ENCODE assay signal across 9 mouse cellular contexts in the genomic region with DNA sequence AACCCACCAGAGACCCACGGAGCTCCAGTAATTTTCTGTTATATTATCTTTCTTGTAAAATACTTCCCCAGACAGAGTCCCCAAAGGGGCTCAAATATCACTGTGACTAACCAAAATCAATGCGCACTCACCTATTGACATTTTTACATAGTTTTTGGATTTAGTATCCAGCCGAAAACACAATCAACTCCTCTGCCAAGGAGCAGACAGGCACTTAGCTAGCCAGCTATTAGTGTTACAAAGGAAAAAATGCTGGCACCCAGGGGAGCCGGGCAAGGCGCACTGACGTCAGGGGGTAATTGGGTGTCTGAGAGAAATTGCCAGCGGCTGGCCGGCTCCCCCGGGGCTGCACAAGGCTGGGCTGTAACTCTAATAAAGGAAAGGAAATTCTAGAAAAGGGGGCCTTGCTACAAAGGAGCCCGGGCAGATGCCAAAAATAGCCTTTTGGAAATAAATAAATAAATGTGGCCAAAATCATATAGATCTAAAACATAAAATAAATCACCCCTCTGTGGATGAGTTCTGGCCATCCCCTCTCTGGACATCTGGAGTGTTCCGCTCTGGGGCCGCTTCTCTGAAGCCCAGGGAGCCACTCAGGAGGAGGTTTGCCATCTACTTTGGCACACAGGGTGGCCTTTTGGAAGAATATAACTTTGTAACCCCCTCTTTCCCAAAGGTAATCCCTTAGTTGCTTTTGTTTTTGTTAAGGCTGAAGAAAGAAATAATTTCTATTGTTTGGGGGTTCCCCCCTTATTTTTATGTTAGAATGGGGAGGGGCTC.
DNase-seq lines count a peak whose midpoint lies in the region; ATAC-seq and TF ChIP-seq lines count a peak whose summit lies in the region.
"Had no signal": no experiment of that assay in that cellular context is flagged by ENCODE, and none has a peak within 500 bp of the region (broad histone marks: within the 10 kb centered on the region; RNA-seq: fewer than 3 reads in every experiment).

No protein-coding gene starts in this region.

- no peaks in the 10 kb centered on the region for H3K27me3 ChIP-seq in embryonic facial prominence, embryonic 15.5 days
- H3K27me3 ChIP-seq in hindbrain, embryonic 15.5 days = no peaks in the 10 kb centered on the region
- no peaks in the 10 kb centered on the region for H3K27me3 ChIP-seq in midbrain, embryonic 13.5 days

- WGBS in embryonic facial prominence, embryonic 15.5 days = 29% methylated on average over 12 of the region's 12 CpGs
- WGBS in hindbrain, embryonic 15.5 days = 21% methylated on average over 12 of the region's 12 CpGs
- WGBS in midbrain, embryonic 13.5 days = 20% methylated on average over 12 of the region's 12 CpGs

- no peak overlapping the region for H3K4me3 ChIP-seq in embryonic facial prominence, embryonic 15.5 days (replicated peaks)
- H3K4me3 ChIP-seq in hindbrain, embryonic 15.5 days = no peak overlapping the region
- H3K4me3 ChIP-seq in midbrain, embryonic 13.5 days (replicated peaks) = no peak overlapping the region

- no peak overlapping the region for H3K9ac ChIP-seq in embryonic facial prominence, embryonic 15.5 days
- 0 out of 2 replicates have a peak overlapping the region, but pooled peaks have one; percentile 5 for H3K9ac ChIP-seq in hindbrain, embryonic 15.5 days
- H3K9ac ChIP-seq in midbrain, embryonic 13.5 days (replicated peaks) = peak overlapping the region; percentile 52

- peaks cover 80% of the 10 kb centered on the region for H3K4me1 ChIP-seq in embryonic facial prominence, embryonic 15.5 days
- peaks cover 78% of the 10 kb centered on the region for H3K4me1 ChIP-seq in hindbrain, embryonic 15.5 days (replicated peaks)
- H3K4me1 ChIP-seq in midbrain, embryonic 13.5 days (replicated peaks) = peaks cover 87% of the 10 kb centered on the region

- no peaks in the 10 kb centered on the region for H3K36me3 ChIP-seq in embryonic facial prominence, embryonic 15.5 days
- H3K36me3 ChIP-seq in hindbrain, embryonic 15.5 days = no peaks in the 10 kb centered on the region
- H3K36me3 ChIP-seq in midbrain, embryonic 13.5 days = no peaks in the 10 kb centered on the region; the same call in 1 of the 2 replicates

- intact Hi-C loops in left cerebral cortex, postnatal 10 days (cut with DNase I) = no loop called here

- TF ChIP-seq POLR2A in brain, embryonic 14.5 days (IDR thresholded peaks at IDR 0.05; ENCODE audit: borderline replicate concordance, extremely low read depth, insufficient read depth, insufficient read length, poor library complexity, severe bottlenecking) = no peak

- TF ChIP-seq CTCF in brain, embryonic 14.5 days (IDR thresholded peaks at IDR 0.05; ENCODE audit: borderline replicate concordance, extremely low read depth, insufficient read depth, insufficient read length) = no peak

- H3K4me2 ChIP-seq in embryonic facial prominence, embryonic 15.5 days (replicated peaks) = no peak overlapping the region
- H3K4me2 ChIP-seq in hindbrain, embryonic 15.5 days = peak overlapping the region; percentile 27; the same call in 1 of the 2 replicates
- H3K4me2 ChIP-seq in midbrain, embryonic 13.5 days (replicated peaks) = 0 out of 2 replicates have a peak overlapping the region, but pooled peaks have one; percentile 8

- DNase-seq in brain, embryonic 14.5 days (ENCODE audit: low read depth) = peak; percentile 70
- DNase-seq in left cerebral cortex, adult 18-20 months (ENCODE audit: low spot score in 2 of 2) = no peak
- DNase-seq in left cerebral cortex, postnatal 10 days (ENCODE audit: extremely low spot score in 1 of 2, low spot score in 2 of 2) = no peak
- no peak for DNase-seq in c-Kit-positive CD71-positive TER-119-positive erythroid progenitor cells, embryonic 14.5 days (ENCODE audit: low spot score)
- DNase-seq: cerebellum, adult 9-11 months; thymus, postnatal 14 days had no signal

- peak overlapping the region; percentile 31; the same call in 1 of the 2 replicates for H3K27ac ChIP-seq in embryonic facial prominence, embryonic 15.5 days (replicated peaks)
- peak overlapping the region; percentile 75 for H3K27ac ChIP-seq in hindbrain, embryonic 15.5 days (replicated peaks)
- peak overlapping the region; percentile 92 for H3K27ac ChIP-seq in midbrain, embryonic 13.5 days

- no peak for ATAC-seq in embryonic facial prominence, embryonic 15.5 days (ENCODE audit: insufficient number of reproducible peaks, low FRiP score, low TSS enrichment, low read depth)
- ATAC-seq in hindbrain, embryonic 15.5 days (ENCODE audit: low FRiP score, low read depth) = no peak
- ATAC-seq in midbrain, embryonic 13.5 days = no peak

- H3K9me3 ChIP-seq in embryonic facial prominence, embryonic 15.5 days (replicated peaks) = no peaks in the 10 kb centered on the region
- H3K9me3 ChIP-seq in hindbrain, embryonic 15.5 days = no peaks in the 10 kb centered on the region
- H3K9me3 ChIP-seq in midbrain, embryonic 13.5 days = no peaks in the 10 kb centered on the region

Comparison
In these comparisons a context has a peak if more than half of its experiments do, and no peak if none do; other contexts are left out.
1. H3K27ac ChIP-seq: peak in every context shown above with its lines; median percentile 92 in midbrain, embryonic 13.5 days; 75 in hindbrain, embryonic 15.5 days; 31 in embryonic facial prominence, embryonic 15.5 days.